Mouse (Mus musculus): ENCODE measurements around the gene Hic2. TPM values are rescaled to one million over a fixed set of nuclear protein-coding genes. Genes with fewer than 3 reads are reported as not detected.

Gene Hic2
- polyA plus RNA-seq, 1 experiment from 2014 or later: 2.1 TPM

- peak overlapping the region; percentile 93 for H3K4me3 ChIP-seq (replicated peaks; ENCODE audit: low read depth, low read length)
- peaks cover 24% of the 10 kb centered on the region for H3K4me1 ChIP-seq (replicated peaks; ENCODE audit: insufficient read depth, low read length)
- DNase-seq (ENCODE audit: low spot score) (peak; percentile 65), ATAC-seq (replicated peaks; ENCODE audit: low FRiP score, low read depth) (peak; percentile 67)
- TF ChIP-seq CTCF (IDR thresholded peaks at IDR 0.05; ENCODE audit: low read depth): no peak
- H3K27me3 ChIP-seq (ENCODE audit: insufficient read depth, low read length): no peaks in the 10 kb centered on the region
- WGBS: under 1% methylated on average over 62 of the region's 62 CpGs
- H3K9ac ChIP-seq (ENCODE audit: low read depth, low read length): peak overlapping the region; percentile 93
- H3K27ac ChIP-seq: peak overlapping the region; percentile 92
- no peaks in the 10 kb centered on the region for H3K36me3 ChIP-seq (ENCODE audit: insufficient read depth, low read length)
- H3K4me2 ChIP-seq (ENCODE audit: low read length): peak overlapping the region; percentile 95
- no peaks in the 10 kb centered on the region for H3K9me3 ChIP-seq (replicated peaks; ENCODE audit: low read length)
These were observed 528 bp downstream of the Hic2 start for GRCm38 (mm10) chr16:17233702-17234498.

- Histone ChIP-seq H3K27ac (no peak overlapping the region), H3K4me2 (ENCODE audit: low read length) (peak overlapping the region; percentile 95), H3K4me1 (replicated peaks; ENCODE audit: insufficient read depth, low read length) (peaks cover 27% of the 10 kb centered on the region), H3K36me3 (ENCODE audit: insufficient read depth, low read length) (no peaks in the 10 kb centered on the region), H3K9ac (ENCODE audit: low read depth, low read length) (peak overlapping the region; percentile 93), H3K27me3 (ENCODE audit: insufficient read depth, low read length) (no peaks in the 10 kb centered on the region), H3K9me3 (replicated peaks; ENCODE audit: low read length) (no peaks in the 10 kb centered on the region), H3K4me3 (replicated peaks; ENCODE audit: low read depth, low read length) (peak overlapping the region; percentile 93)
- DNase-seq (ENCODE audit: low spot score) (peak; percentile 51), ATAC-seq (replicated peaks; ENCODE audit: low FRiP score, low read depth) (no peak)
- TF ChIP-seq CTCF (IDR thresholded peaks at IDR 0.05; ENCODE audit: low read depth): no peak
- WGBS: under 1% methylated on average over 12 of the region's 12 CpGs
These were observed 1.1 kb downstream of the Hic2 start for GRCm38 (mm10) chr16:17234499-17234895.

- H3K9ac ChIP-seq (ENCODE audit: low read depth, low read length): peak overlapping the region; percentile 93; the same call in 1 of the 2 replicates
- 24% methylated on average over 9 of the region's 9 CpGs for WGBS
- no peaks in the 10 kb centered on the region for H3K27me3 ChIP-seq (ENCODE audit: insufficient read depth, low read length)
- H3K4me1 ChIP-seq (replicated peaks; ENCODE audit: insufficient read depth, low read length): peaks cover 27% of the 10 kb centered on the region
- ATAC-seq (replicated peaks; ENCODE audit: low FRiP score, low read depth) (no peak), DNase-seq (ENCODE audit: low spot score) (peak; percentile 57)
- H3K4me2 ChIP-seq (ENCODE audit: low read length): peak overlapping the region; percentile 95
- no peak for TF ChIP-seq CTCF (IDR thresholded peaks at IDR 0.05; ENCODE audit: low read depth)
- peak overlapping the region; percentile 93 for H3K4me3 ChIP-seq (replicated peaks; ENCODE audit: low read depth, low read length)
- H3K27ac ChIP-seq: peak overlapping the region; percentile 42
- no peaks in the 10 kb centered on the region for H3K36me3 ChIP-seq (ENCODE audit: insufficient read depth, low read length)
- no peaks in the 10 kb centered on the region for H3K9me3 ChIP-seq (replicated peaks; ENCODE audit: low read length)
These were observed 1.7 kb downstream of the Hic2 start for GRCm38 (mm10) chr16:17234916-17235665.

GRCm38 (mm10) chr16:17237634-17238033 lies 4.3 kb downstream of the Hic2 start:
- TF ChIP-seq CTCF (IDR thresholded peaks at IDR 0.05; ENCODE audit: low read depth): no peak
- ATAC-seq (replicated peaks; ENCODE audit: low FRiP score, low read depth) (no peak), DNase-seq (ENCODE audit: low spot score) (no peak)
- H3K4me2 ChIP-seq (ENCODE audit: low read length): no peak overlapping the region
- H3K4me3 ChIP-seq (replicated peaks; ENCODE audit: low read depth, low read length): no peak overlapping the region
- H3K27ac ChIP-seq: no peak overlapping the region
- H3K9ac ChIP-seq (ENCODE audit: low read depth, low read length): no peak overlapping the region
- peaks cover 27% of the 10 kb centered on the region for H3K4me1 ChIP-seq (replicated peaks; ENCODE audit: insufficient read depth, low read length)
- no peaks in the 10 kb centered on the region for H3K9me3 ChIP-seq (replicated peaks; ENCODE audit: low read length)
- no peaks in the 10 kb centered on the region for H3K27me3 ChIP-seq (ENCODE audit: insufficient read depth, low read length)
- WGBS: 79% methylated on average over 3 of the region's 3 CpGs
- H3K36me3 ChIP-seq (ENCODE audit: insufficient read depth, low read length): no peaks in the 10 kb centered on the region

- no peak overlapping the region for H3K4me3 ChIP-seq (replicated peaks; ENCODE audit: low read depth, low read length)
- H3K36me3 ChIP-seq (ENCODE audit: insufficient read depth, low read length): no peaks in the 10 kb centered on the region
- DNase-seq (ENCODE audit: low spot score) (no peak), ATAC-seq (replicated peaks; ENCODE audit: low FRiP score, low read depth) (no peak)
- no peak overlapping the region for H3K27ac ChIP-seq
- TF ChIP-seq CTCF (IDR thresholded peaks at IDR 0.05; ENCODE audit: low read depth): no peak
- H3K27me3 ChIP-seq (ENCODE audit: insufficient read depth, low read length): no peaks in the 10 kb centered on the region
- H3K9ac ChIP-seq (ENCODE audit: low read depth, low read length): no peak overlapping the region
- H3K9me3 ChIP-seq (replicated peaks; ENCODE audit: low read length): no peaks in the 10 kb centered on the region
- WGBS: 63% methylated on average over 2 of the region's 2 CpGs
- peaks cover 32% of the 10 kb centered on the region for H3K4me1 ChIP-seq (replicated peaks; ENCODE audit: insufficient read depth, low read length)
- no peak overlapping the region for H3K4me2 ChIP-seq (ENCODE audit: low read length)
These were observed 6.0 kb downstream of the Hic2 start for GRCm38 (mm10) chr16:17239409-17239808.

- Histone ChIP-seq H3K27ac (no peak overlapping the region), H3K36me3 (ENCODE audit: insufficient read depth, low read length) (no peaks in the 10 kb centered on the region)
- 32% methylated on average over 1 of the region's 1 CpGs for WGBS
These were observed 10.4 kb downstream of the Hic2 start for GRCm38 (mm10) chr16:17243731-17244130.

More at GRCm38 (mm10) chr16:17243731-17244130, 10.4 kb downstream of the Hic2 start:
- DNase-seq (ENCODE audit: low spot score): no peak
- no peak overlapping the region for H3K4me2 ChIP-seq (ENCODE audit: low read length)
- no peak overlapping the region for H3K9ac ChIP-seq (ENCODE audit: low read depth, low read length)
- ATAC-seq (replicated peaks; ENCODE audit: low FRiP score, low read depth): no peak; the same call in 1 of the 2 replicates
- TF ChIP-seq CTCF (IDR thresholded peaks at IDR 0.05; ENCODE audit: low read depth): no peak
- no peaks in the 10 kb centered on the region for H3K9me3 ChIP-seq (replicated peaks; ENCODE audit: low read length)
- H3K4me1 ChIP-seq (replicated peaks; ENCODE audit: insufficient read depth, low read length): peaks cover 13% of the 10 kb centered on the region; the same call in 1 of the 2 replicates
- no peak overlapping the region for H3K4me3 ChIP-seq (replicated peaks; ENCODE audit: low read depth, low read length)
- H3K27me3 ChIP-seq (ENCODE audit: insufficient read depth, low read length): no peaks in the 10 kb centered on the region
